ENCODE assay signal across 17 mouse cellular contexts in genomic region chr4:126653148-126653547, GRCm38 (mm10). TPM values are rescaled to one million over a fixed set of nuclear protein-coding genes. Genes with fewer than 3 reads are reported as not detected.
DNase-seq lines count a peak whose midpoint lies in the region; ATAC-seq lines count a peak whose summit lies in the region.
"Had no signal": no experiment of that assay in that cellular context is flagged by ENCODE, and none has a peak within 500 bp of the region (broad histone marks: within the 10 kb centered on the region; RNA-seq: fewer than 3 reads in every experiment).

No protein-coding gene starts in this region.

- peak; percentile 52; the same call in 1 of the 2 replicates for ATAC-seq in frontal cortex, adult (ENCODE audit: low TSS enrichment)
- ATAC-seq: activated CD4-positive, CD25-positive, alpha-beta regulatory T cell, adult 4 months; forebrain, embryonic 14.5 days; forebrain, postnatal 0 days had no signal

- no peak for DNase-seq in frontal cortex, postnatal 14 days (ENCODE audit: low spot score in 2 of 2)
- DNase-seq in layer of hippocampus, adult 9-11 months = peak; percentile 39
- no peak for DNase-seq in layer of hippocampus, postnatal 25 days (ENCODE audit: extremely low spot score in 1 of 2, low spot score in 1 of 2)
- DNase-seq in right cerebral cortex, postnatal 14 days = peak; percentile 20
- DNase-seq in right cerebral cortex, adult 18-20 months = no peak
- DNase-seq: adrenal gland, adult 8-10 months; adrenal gland, postnatal 36 days; cerebellum, adult 11 months; cerebellum, adult 2 months; cerebellum, adult 9-11 months; cerebellum, postnatal 25 days; forebrain, postnatal 0 days; gastrocnemius, postnatal 10 days; heart, adult 11 months had no signal

RNA-seq across cellular contexts. Expression of gene Psmb2, which starts 24.3 kb away (rescaled TPM):
- total RNA-seq in layer of hippocampus, postnatal 25 days (2021) = 100 to 1,000 TPM; 113 to 121 TPM

RNA-seq across cellular contexts. Expression of gene 5730409E04Rik, which starts 43.5 kb away (rescaled TPM):
- total RNA-seq in layer of hippocampus, postnatal 25 days (2021) = 10 to 100 TPM; 67.6 to 70.2 TPM

Comparison
In these comparisons a context has a peak if more than half of its experiments do, and no peak if none do; other contexts are left out.
1. DNase-seq: peak in layer of hippocampus, adult 9-11 months (single experiment) and right cerebral cortex, postnatal 14 days (single experiment); none in frontal cortex, postnatal 14 days (0 of 2), layer of hippocampus, postnatal 25 days (0 of 2) and right cerebral cortex, adult 18-20 months (single experiment).